Mouse (Mus musculus) hindbrain, embryonic 13.5 days (tissue): ENCODE data around the gene Mrgpre. TPM values are rescaled to one million over a fixed set of nuclear protein-coding genes. Genes with fewer than 3 reads are reported as not detected.

Source experiments
- ATAC-seq: fragments of 200-750 bp; cut with Nextera tagmentation; 2 replicates; pipeline ENCODE4 v1.8.0; 2017; ENCODE audit warnings: moderate TSS enrichment; ENCODE audit not compliant: low FRiP score
- H3K27ac ChIP-seq: fragments of 300-500 bp; sonication (generic); 2 replicates; pipeline ENCODE4 v1.5.1; 2015; ENCODE audit warnings: inconsistent platforms, mild to moderate bottlenecking, moderate library complexity
- H3K27me3 ChIP-seq: fragments of 300-500 bp; sonication (generic); 2 replicates; pipeline ENCODE4 v1.6.1; 2015; ENCODE audit warnings: mild to moderate bottlenecking, inconsistent platforms
- H3K36me3 ChIP-seq: fragments of 300-500 bp; sonication (generic); 2 replicates; pipeline ENCODE4 v1.6.1; 2015; ENCODE audit warnings: mild to moderate bottlenecking, inconsistent platforms
- H3K4me1 ChIP-seq: fragments of 300-500 bp; sonication (generic); replicated peaks from 2 replicates; pipeline ENCODE4 v1.6.1; 2015; ENCODE audit warnings: inconsistent platforms
- H3K4me2 ChIP-seq: fragments of 300-500 bp; sonication (generic); 2 replicates; pipeline ENCODE4 v1.6.1; 2015; ENCODE audit warnings: inconsistent platforms, mild to moderate bottlenecking, moderate library complexity
- H3K4me3 ChIP-seq: fragments of 300-500 bp; sonication (generic); 2 replicates; pipeline ENCODE4 v1.5.1; 2015; ENCODE audit warnings: mild to moderate bottlenecking, inconsistent platforms
- H3K9ac ChIP-seq: fragments of 300-500 bp; sonication (generic); 2 replicates; pipeline ENCODE4 v1.6.1; 2015; ENCODE audit warnings: mild to moderate bottlenecking, inconsistent platforms
- H3K9me3 ChIP-seq: fragments of 300-500 bp; sonication (generic); 2 replicates; pipeline ENCODE4 v1.6.1; 2016; ENCODE audit warnings: inconsistent platforms
- WGBS: fragments of 180-500 bp; shearing (Covaris S2); methylation state at CpG from one replicate; pipeline ENCODE4 v1.1.7; 2015; 5-methylcytosine and 5-hydroxymethylcytosine counted together
- polyA plus RNA-seq: library from polyadenylated mRNA; unstranded; fragments of >200 nt; fragmentation: Nextera tagmentation; extraction: Ambion mirVana; gene quantifications from 2 replicates; pipeline ENCODE4 v1.2.1, GENCODE M21; 2015

Mrgpre gene
- polyA plus RNA-seq, 1 experiment from 2014 or later: 3.8 TPM

DNA sequence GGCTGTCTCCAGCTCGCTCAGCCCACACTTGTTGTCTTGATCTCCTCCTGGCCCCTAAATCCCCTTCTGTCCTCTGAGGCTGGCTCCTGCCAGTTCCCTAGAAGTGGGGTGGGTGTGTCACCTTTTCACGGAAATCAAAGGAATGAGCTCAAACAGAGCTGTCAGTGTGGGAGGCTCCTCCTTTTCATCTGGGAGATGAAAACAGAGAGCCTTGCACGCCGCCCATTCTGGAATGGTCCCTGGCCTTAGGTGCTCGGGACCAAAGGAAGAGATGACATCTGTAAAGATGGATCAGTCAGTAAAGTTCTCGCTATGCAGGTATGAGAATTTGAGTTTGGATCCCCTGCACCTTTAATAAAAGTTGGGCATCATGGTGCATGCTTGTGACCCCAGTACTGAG, 17.4 kb downstream of the Mrgpre start, which contains the start of gene Mrgprg:
TSS of gene Mrgprg (minus strand) at position 101 of the 400 bp plus-strand sequence.
- Histone ChIP-seq H3K9ac (no peak within 1 kb of the TSS), H3K36me3 (no peaks in the 10 kb centered on the region)
- 57% methylated on average over 6 of the region's 6 CpGs for WGBS

GRCm38 (mm10) chr7:143764876-143765530, 19.3 kb downstream of the Mrgpre start:
- 78% methylated on average over 19 of the region's 19 CpGs for WGBS
- Histone ChIP-seq H3K4me2 (no peak overlapping the region), H3K9ac (no peak overlapping the region), H3K27ac (no peak overlapping the region), H3K36me3 (no peaks in the 10 kb centered on the region), H3K9me3 (no peaks in the 10 kb centered on the region), H3K27me3 (peaks cover 32% of the 10 kb centered on the region), H3K4me1 (no peaks in the 10 kb centered on the region), H3K4me3 (no peak overlapping the region)
- ATAC-seq: no peak

More for the DNA sequence above, 17.4 kb downstream of the Mrgpre start, which contains the start of gene Mrgprg:
- peaks cover 32% of the 10 kb centered on the region for H3K27me3 ChIP-seq
- no peaks in the 10 kb centered on the region for H3K9me3 ChIP-seq
- no peak for ATAC-seq
- H3K4me2 ChIP-seq: no peak within 1 kb of the TSS
- H3K4me1 ChIP-seq: no peaks in the 10 kb centered on the region
- H3K4me3 ChIP-seq: no peak within 1 kb of the TSS
- H3K27ac ChIP-seq: no peak within 1 kb of the TSS

DNA sequence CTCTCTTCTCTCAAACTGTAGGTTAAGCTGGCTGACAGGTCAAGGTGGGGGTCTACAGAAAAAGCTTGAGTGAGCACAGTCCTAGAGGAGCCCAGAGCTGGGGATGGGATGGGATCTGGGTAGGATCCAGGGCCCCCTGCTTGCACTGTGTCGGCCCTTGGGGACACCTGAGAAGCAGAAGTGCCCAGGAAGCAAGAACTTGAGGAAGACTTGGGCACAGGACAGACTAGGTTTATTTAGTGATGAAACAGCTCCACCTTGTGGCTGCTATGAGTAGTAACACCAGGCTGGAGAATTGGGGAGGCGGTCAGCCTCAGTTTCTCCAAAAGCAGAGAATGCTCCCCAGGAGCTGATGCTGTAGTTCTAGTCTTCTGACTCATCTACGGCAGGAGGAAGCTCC, 20.5 kb downstream of the Mrgpre start:
- H3K9me3 ChIP-seq: no peaks in the 10 kb centered on the region
- 18% methylated on average over 3 of the region's 3 CpGs for WGBS
- H3K36me3 ChIP-seq: no peaks in the 10 kb centered on the region
- H3K4me3 ChIP-seq: no peak overlapping the region
- no peak overlapping the region for H3K9ac ChIP-seq
- ATAC-seq: no peak
- no peaks in the 10 kb centered on the region for H3K4me1 ChIP-seq
- no peak overlapping the region for H3K4me2 ChIP-seq
- H3K27me3 ChIP-seq: peaks cover 36% of the 10 kb centered on the region
- H3K27ac ChIP-seq: no peak overlapping the region

GRCm38 (mm10) chr7:143758956-143759355, 25.3 kb downstream of the Mrgpre start:
- no peak overlapping the region for H3K4me3 ChIP-seq
- 68% methylated on average over 3 of the region's 3 CpGs for WGBS
- peaks cover 13% of the 10 kb centered on the region for H3K4me1 ChIP-seq
- H3K4me2 ChIP-seq: no peak overlapping the region
- no peak for ATAC-seq
- no peak overlapping the region for H3K27ac ChIP-seq
- no peaks in the 10 kb centered on the region for H3K36me3 ChIP-seq
- no peaks in the 10 kb centered on the region for H3K9me3 ChIP-seq
- H3K27me3 ChIP-seq: peaks cover 54% of the 10 kb centered on the region
- H3K9ac ChIP-seq: no peak overlapping the region

GRCm38 (mm10) chr7:143757696-143758095, 26.6 kb downstream of the Mrgpre start:
- peaks cover 13% of the 10 kb centered on the region for H3K4me1 ChIP-seq
- H3K4me3 ChIP-seq: no peak overlapping the region
- ATAC-seq: no peak
- peak overlapping the region; percentile 72; the same call in 1 of the 2 replicates for H3K4me2 ChIP-seq
- no peak overlapping the region for H3K9ac ChIP-seq
- H3K27me3 ChIP-seq: peaks cover 52% of the 10 kb centered on the region
- no peak overlapping the region for H3K27ac ChIP-seq
- H3K36me3 ChIP-seq: no peaks in the 10 kb centered on the region
- no peaks in the 10 kb centered on the region for H3K9me3 ChIP-seq
- 77% methylated on average over 3 of the region's 3 CpGs for whole genome bisulfite sequencing

DNA sequence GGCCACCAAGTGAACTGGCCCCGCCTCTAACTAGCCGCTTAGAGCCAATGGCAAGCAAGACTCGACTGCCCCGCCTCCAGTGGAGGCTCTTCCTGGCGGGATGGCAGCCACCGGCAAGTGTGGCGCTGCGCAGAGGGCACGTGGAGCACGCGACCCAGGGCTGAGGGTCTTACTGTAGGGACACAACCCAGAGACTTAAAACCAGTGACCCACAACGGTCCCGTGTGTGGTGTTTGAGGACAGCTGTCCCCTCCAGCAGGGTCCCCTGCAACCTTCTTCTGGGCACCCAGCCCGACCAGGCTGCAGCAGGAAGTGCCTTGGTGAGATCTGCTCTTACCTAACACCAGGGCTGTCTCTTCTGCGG, 27.3 kb downstream of the Mrgpre start:
- Histone ChIP-seq H3K4me2 (peak overlapping the region; percentile 72), H3K9ac (peak overlapping the region; percentile 55; the same call in 1 of the 2 replicates), H3K4me3 (peak overlapping the region; percentile 39), H3K27ac (no peak overlapping the region), H3K27me3 (peaks cover 46% of the 10 kb centered on the region), H3K36me3 (no peaks in the 10 kb centered on the region), H3K4me1 (peaks cover 13% of the 10 kb centered on the region), H3K9me3 (no peaks in the 10 kb centered on the region)
- ATAC-seq: peak; percentile 90
- WGBS: 3% methylated on average over 15 of the region's 15 CpGs

DNA sequence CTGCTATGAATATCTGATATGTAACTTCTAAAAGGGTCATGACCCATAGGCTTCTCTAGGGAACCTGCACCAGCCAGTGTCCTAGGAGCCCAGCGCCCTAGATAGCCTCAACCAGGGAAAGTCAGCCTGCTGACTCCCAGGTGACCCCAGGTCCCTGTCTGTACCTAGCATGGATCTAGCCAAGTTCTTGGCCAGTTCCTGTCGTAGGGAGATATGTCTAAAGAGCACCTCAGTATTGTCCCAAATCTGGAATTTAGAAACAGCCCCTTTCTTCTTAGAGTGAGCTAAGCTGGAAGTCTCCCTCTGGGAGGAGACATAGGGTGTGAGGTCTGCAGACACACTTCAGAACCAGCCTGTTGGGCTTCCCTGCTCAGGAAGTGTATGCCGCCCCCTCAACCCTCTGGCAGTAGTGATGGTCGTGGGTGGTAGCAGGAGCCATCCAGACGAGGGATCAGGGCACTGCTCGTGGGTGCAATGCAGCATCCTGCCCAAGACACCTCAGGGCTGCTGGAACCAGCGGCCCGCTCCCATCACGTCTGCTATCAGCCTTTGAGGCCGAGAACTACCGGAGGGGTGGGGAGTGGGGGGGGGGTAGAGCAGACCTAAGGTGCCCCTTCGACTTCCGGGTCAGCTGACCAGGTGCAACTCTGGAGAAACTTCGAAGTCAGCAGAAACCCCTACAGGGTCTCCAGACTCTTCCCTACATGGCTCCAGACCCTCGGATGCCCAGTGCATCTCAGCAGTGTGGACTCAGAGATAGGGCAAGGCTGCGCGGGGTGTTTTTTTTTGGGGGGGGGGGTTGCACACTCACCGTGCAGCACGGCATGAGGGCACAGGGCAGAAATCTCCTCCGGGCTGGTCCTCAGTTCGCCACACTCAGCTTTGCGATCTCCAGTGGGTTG, 27.9 kb downstream of the Mrgpre start, which contains the start of gene Osbpl5:
TSS of gene Osbpl5 (minus strand) at position 861 of the 902 bp plus-strand sequence.
- no peaks in the 10 kb centered on the region for H3K36me3 ChIP-seq
- ATAC-seq: peak; percentile 56; the same call in 1 of the 2 replicates
- H3K27ac ChIP-seq: no peak within 1 kb of the TSS
- WGBS: 33% methylated on average over 22 of the region's 22 CpGs
- peak within 1 kb of the TSS; percentile 72 for H3K4me2 ChIP-seq
- no peaks in the 10 kb centered on the region for H3K9me3 ChIP-seq
- peaks cover 47% of the 10 kb centered on the region for H3K27me3 ChIP-seq
- H3K4me1 ChIP-seq: peaks cover 13% of the 10 kb centered on the region
- H3K4me3 ChIP-seq: peak within 1 kb of the TSS; percentile 39
- peak within 1 kb of the TSS; percentile 55; the same call in 1 of the 2 replicates for H3K9ac ChIP-seq

- no peaks in the 10 kb centered on the region for H3K9me3 ChIP-seq
- peaks cover 13% of the 10 kb centered on the region for H3K4me1 ChIP-seq
- ATAC-seq: no peak
- no peaks in the 10 kb centered on the region for H3K36me3 ChIP-seq
- WGBS: 73% methylated on average over 9 of the region's 9 CpGs
- no peak overlapping the region for H3K9ac ChIP-seq
- no peak overlapping the region for H3K4me2 ChIP-seq
- H3K27ac ChIP-seq: no peak overlapping the region
- peaks cover 47% of the 10 kb centered on the region for H3K27me3 ChIP-seq
- no peak overlapping the region for H3K4me3 ChIP-seq
These were observed 28.8 kb downstream of the Mrgpre start for GRCm38 (mm10) chr7:143755357-143756124.

DNA sequence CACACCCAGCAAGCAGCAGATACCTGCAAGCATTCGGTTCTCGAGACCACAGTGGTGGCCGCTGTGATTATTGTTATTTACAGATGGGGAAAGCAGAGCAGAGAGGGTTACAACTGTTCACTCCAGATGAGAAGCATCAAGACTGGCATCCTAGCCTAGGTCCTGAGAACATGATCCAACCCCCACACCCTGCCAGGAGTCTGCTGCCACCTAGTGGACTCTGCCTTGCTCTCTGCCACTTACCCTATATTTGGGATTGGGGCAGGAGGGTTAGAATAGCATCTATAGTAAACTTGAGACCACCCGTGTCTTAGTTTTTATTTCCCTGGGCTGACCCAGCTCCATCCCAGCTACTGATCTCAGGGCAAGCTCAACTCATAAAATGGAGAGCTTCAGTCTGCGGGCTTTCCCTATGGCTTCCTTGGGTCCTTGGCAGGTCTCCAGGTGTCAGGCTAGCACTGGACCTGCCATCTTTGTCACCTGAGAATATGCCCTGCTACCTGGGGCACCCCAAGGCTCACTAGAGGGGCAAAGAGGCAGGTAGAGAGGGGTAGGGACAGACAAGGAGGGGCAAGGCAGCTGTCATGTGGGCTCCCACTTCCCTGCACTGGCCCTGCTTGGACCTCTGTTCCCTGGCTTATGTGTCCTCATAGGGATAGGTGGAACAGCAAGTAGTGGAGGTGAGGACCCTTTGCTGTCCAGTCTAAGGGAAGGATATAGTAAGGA, 30.1 kb downstream of the Mrgpre start:
- no peak overlapping the region for H3K9ac ChIP-seq
- ATAC-seq: no peak
- no peaks in the 10 kb centered on the region for H3K9me3 ChIP-seq
- no peaks in the 10 kb centered on the region for H3K36me3 ChIP-seq
- no peak overlapping the region for H3K4me2 ChIP-seq
- H3K4me3 ChIP-seq: no peak overlapping the region
- H3K4me1 ChIP-seq: peaks cover 13% of the 10 kb centered on the region
- peaks cover 46% of the 10 kb centered on the region for H3K27me3 ChIP-seq
- 59% methylated on average over 5 of the region's 5 CpGs for WGBS
- H3K27ac ChIP-seq: no peak overlapping the region

- H3K4me3 ChIP-seq: no peak overlapping the region
- no peak overlapping the region for H3K4me2 ChIP-seq
- no peaks in the 10 kb centered on the region for H3K36me3 ChIP-seq
- ATAC-seq: no peak
- H3K27me3 ChIP-seq: peaks cover 33% of the 10 kb centered on the region
- no peak overlapping the region for H3K27ac ChIP-seq
- no peaks in the 10 kb centered on the region for H3K9me3 ChIP-seq
- H3K4me1 ChIP-seq: peaks cover 23% of the 10 kb centered on the region
- no peak overlapping the region for H3K9ac ChIP-seq
- 90% methylated on average over 3 of the region's 3 CpGs for WGBS
These were observed 31.7 kb downstream of the Mrgpre start for GRCm38 (mm10) chr7:143752606-143753005.

DNA sequence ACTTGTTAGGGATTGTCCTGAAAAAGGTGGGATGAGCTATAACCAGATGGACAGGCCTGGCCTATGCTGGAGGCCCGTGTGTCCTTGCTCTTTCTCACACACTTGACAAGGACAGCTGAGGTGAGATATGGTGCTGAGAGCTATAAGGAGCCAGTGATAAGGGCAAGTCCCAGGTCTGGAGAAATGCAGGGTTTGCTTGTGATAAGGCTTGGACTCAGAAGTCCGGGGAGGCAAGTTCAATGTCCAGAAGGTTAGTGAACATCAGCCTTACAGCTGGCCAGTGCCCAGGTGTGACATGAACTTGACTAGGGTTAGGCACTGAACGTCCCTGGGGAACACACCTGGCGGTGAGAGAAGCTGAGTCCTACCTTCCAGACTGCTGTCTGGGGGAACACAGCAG, 32.2 kb downstream of the Mrgpre start:
- no peak overlapping the region for H3K4me2 ChIP-seq
- H3K4me3 ChIP-seq: no peak overlapping the region
- H3K9ac ChIP-seq: no peak overlapping the region
- no peaks in the 10 kb centered on the region for H3K9me3 ChIP-seq
- H3K4me1 ChIP-seq: peaks cover 17% of the 10 kb centered on the region
- no peaks in the 10 kb centered on the region for H3K36me3 ChIP-seq
- no peak overlapping the region for H3K27ac ChIP-seq
- 78% methylated on average over 4 of the region's 4 CpGs for WGBS
- no peak for ATAC-seq
- peaks cover 28% of the 10 kb centered on the region for H3K27me3 ChIP-seq
